Mouse (Mus musculus) lung, postnatal 14 days (tissue): ENCODE data around the gene Prh1.
"Not testable (repeated sequence)": the region's sequence is repeated elsewhere in the genome, so short reads cannot be mapped to it uniquely, and the experiment has no call there.

Experiments used
- DNase-seq: peaks from one replicate; pipeline ENCODE4 v3.0.0; 2021

Prh1 gene

GRCm38 (mm10) chr6:132569509-132569908 is at the start of gene Prh1:
TSS of gene Prh1 (plus strand) at chr6:132569809.
- DNase-seq: not testable (repeated sequence)

GRCm38 (mm10) chr6:132595613-132596012 is 26.0 kb downstream of the Prh1 start, which contains the start of gene Prp2:
TSS of gene Prp2 (plus strand) at chr6:132595913.
- not testable (repeated sequence) for DNase-seq
